Mouse (Mus musculus) left cerebral cortex, postnatal 10 days (tissue): ENCODE results near the gene Pusl1. TPM values are rescaled to one million over a fixed set of nuclear protein-coding genes. Genes with fewer than 3 reads are reported as not detected.
A peak's percentile ranks its signal among the peaks of the same experiment; 100 is the strongest.

Experiments used
- DNase-seq, 2 experiments: peaks; one replicate each; pipeline ENCODE4 v3.0.0; 2021 to 2022; ENCODE audit warnings: low spot score in 2 of 2, mixed read lengths in 1 of 2; ENCODE audit errors: extremely low spot score in 1 of 2
- intact Hi-C: fragments of 180-260 bp; cut with DNase I; formaldehyde crosslinking; loops from one replicate; pipeline ENCODE4 v1.15.1; 2025
- total RNA-seq, 2 experiments: library from RNA; stranded (reverse); gene quantifications; 2 replicates each; pipeline ENCODE4 v1.2.3; 2021

Pusl1 gene
- total RNA-seq, 2 experiments from 2014 or later, result 66.0 to 71.2 TPM

DNA sequence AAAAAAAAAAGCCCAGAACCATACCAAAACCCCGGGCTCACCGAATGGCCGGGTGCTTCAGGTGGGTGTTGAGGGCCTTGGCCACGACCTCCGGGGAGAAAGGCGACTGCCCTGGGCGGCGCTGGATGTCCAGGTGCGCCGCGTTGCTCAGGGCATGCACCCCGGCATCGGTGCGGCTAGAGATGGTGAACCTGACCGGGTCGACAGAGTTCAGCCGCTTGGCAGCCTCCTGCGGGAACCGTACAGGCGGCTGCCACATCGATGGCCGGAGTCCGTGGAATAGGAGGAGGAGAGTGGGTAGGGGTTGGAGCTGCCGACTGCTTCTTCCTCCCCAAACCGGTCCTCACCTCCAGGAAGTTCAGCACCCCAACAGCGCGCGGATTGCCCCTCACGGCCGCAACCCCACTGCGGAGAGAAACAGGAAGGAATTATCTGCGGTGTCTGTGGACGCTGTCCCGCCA is 540 bp downstream of the Pusl1 start:
- intact Hi-C loops, result no loop called here
- peak in 1 of 2 experiments; percentile 59 for DNase-seq

DNA sequence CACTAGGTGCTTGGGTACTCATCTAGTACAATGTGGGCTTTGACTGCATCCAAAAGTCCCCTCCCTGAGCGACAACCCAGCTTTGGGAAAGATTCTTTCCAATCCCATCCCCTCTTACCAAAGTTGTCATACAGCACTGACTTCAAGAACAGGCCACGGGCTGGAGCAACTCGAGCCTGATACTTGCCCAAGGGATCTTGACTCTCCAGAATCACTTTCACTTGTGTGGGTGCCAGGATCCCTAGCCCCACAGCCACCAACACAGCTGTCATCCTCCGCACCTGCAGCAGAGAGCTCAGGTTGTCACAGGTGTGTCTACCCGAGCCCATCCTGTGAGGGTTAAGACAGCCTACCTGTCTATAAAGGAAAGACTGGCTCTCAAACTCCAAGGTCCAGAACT is 2.3 kb downstream of the Pusl1 start:
- intact Hi-C loops, result no loop called here
- no peak for DNase-seq

DNA sequence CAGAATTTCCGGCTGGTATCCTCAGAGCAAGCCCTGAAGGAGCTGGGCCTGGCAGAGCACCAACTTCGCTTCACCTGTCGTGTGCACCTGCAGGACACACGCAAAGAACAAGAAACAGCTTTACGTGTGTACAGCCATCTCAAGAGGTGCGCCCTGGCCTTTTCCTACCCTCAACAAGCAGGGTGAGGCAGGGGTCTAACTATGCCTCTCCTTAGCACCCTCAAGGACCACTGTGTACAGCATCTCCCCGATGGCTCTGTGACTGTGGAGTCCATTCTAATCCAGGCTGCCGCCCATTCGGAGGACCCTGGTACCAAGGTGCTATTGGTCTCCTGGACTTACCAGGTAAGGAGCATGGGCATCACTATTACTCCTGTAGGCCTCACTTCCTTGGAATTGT is 3.4 kb downstream of the Pusl1 start:
- DNase-seq, result no peak
- intact Hi-C loops, result no loop called here

DNA sequence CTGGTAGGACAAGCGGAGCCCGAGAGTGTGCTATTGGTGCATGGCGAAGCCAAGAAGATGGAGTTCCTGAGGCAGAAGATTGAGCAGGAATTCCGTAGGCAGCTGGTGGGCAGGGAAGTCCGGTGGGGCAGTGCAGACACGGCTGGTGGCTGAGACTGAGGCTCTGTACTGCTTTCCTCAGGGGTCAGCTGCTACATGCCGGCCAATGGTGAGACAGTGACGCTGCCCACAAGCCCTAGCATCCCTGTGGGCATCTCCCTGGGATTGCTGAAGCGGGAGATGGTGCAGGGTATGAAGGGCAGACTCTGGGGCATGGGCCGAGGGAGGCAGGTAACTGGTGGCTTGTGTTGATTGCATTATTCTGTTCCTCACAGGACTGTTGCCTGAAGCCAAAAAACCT is 3.9 kb downstream of the Pusl1 start:
- DNase-seq, result no peak
- intact Hi-C loops, result no loop called here

DNA sequence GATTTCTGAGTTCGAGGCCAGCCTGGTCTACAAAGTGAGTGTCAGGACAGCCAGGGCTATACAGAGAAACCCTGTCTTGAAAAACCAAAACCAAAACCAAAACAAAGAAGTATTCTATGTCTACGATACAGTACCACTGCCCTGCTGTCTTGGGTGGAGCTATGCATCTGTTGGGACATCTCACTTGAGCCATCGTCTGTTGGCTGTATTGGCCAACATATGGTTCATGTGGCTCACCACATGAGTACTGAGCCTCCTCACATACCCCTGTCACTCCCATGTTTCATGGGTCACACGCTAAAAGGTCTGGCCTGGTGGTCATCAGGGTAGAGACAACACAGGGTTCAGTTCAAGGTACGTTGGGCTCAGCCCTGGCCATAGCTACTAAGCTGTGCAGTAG is 5.3 kb downstream of the Pusl1 start:
- DNase-seq, result no peak
- intact Hi-C loops, result no loop called here

DNA sequence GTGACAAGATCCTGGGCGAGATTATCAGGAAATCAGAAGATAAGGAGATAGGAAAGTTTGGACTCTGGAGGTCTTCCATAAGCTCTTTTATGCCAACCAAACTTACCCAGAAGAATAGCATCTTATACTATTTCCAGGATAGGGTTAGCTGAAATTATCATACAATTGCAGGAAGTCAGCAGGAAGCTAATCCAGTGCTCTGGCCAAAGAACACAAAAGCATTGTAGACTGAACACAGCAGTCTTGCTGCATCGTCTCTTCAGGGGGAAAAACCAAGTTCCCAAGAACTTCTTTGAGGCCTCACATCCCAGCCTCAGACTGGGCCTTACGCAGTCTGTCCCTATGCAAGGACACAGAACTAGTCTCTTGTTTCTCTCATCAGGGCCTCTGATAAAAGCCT is 8.0 kb downstream of the Pusl1 start:
- intact Hi-C loops, result no loop called here
- no peak for DNase-seq

DNA sequence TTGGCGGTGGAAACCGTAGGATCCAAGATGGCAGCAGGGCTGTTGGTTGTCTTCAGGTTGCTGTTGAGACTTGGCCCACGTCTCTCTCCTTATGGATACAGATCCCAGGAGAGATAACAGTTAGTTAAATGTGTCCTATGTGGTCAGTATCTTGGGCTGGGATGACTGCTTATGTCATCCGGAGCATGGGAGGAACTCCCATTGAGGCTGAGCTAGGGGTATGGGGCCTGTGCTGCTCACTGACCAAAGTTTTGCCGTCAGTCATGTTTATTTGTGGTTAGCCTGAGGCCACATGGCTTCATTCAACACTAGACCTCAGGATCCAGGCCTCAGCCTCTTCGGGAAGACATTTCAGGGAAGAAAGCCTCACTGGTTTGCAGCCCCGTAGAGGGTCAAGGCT is 20.2 kb downstream of the Pusl1 start:
- intact Hi-C loops, result no loop called here
- DNase-seq, result no peak

DNA sequence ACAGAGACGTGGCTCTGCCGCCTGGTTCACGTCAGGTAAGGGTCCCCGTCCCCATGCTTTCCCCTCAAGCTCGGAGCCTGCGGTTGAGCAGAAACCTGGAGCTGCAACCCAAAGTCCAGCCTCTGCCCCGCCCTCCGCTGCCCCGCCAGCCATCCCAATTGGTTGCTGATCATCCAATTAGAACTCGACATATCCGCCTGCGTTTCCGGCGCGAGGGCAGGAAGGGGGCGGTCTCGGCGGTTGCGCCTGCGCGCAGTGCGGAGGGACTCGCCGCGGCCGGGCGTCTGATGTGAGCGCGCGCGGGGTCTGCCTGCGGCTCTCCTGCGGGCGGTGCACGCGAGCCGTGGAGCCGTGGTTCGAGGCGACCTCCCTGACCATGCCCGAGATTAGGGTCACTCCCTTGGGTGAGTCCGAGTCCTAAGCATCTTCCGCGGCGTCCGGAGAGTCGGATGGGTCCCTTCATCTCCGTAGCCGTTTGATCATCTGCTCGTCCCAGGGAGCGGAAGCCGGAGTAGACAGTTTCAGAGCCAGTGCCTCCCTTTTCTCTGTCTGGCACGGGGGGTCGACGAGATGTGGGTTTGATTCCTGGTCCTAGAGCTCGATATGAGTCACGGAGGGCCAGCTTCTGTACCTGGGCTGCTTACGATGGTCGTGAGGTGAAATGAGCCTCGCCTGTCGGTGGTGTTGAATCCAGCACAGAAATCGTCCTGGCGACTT is 22.1 kb downstream of the Pusl1 start, which contains the start of the genes Cptp and Ints11:
Cptp (minus strand) TSS at position 124 of the 717 bp plus-strand sequence.
Ints11 (plus strand) TSS at position 230 of the 717 bp plus-strand sequence.
- DNase-seq, result peak; percentile 95 to 98
- intact Hi-C loops, result no loop called here

DNA sequence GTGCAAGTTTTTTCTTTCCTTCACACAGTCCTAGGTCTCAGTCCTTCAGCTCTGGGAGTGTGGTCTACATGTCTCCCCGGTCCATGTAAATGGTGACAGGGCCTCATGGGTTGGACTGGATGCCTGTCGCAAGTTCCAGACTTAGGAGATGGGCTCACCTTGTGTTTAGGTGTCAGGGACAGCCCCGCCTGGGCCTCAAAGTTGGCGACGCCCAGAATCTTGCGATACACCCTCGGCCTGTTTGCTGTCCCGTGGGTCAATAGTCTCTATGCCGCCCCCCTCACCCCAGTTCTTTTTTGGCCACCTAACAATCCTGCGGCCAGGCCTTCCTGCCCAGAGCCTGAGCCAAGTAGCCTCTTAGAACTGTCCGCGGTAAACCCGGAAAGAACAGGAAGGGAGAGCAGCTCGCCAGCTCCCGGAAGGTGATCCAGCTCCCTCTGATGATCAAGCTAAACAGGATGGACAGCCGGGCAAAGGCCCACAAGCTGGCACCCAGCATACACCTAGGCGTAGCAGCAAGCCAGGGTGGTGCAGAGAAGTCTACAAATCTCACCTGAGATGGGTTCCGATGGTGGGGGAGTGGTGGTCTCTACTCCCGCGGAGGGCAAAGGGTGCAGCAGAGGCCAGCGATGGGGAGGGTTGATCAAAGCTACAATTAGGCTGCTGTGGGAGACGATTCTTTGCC is 22.8 kb downstream of the Pusl1 start:
- no peak for DNase-seq
- intact Hi-C loops, result no loop called here

DNA sequence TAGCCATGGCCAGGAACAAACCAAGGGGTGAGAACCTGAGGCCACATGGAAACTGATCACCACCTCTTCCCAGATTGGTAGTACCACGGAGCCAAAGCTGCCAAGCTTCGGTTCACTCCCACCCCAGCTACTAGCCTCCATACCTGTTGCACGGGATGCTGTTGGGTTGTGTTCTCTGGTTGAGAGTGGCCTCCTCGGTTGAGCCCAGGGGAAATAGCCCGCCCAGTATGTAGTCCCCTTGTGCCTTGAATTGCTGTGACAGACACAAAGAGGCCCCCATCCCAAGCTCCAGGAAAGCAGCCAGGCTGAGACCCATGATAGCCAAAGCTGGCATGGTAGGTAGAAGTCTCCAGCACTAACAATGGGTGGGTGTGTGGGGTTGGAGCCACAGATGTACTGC is 28.6 kb downstream of the Pusl1 start, which contains the start of gene Tas1r3:
Tas1r3 (minus strand) TSS at position 362 of the 400 bp plus-strand sequence.
- DNase-seq, result no peak
- intact Hi-C loops, result no loop called here

DNA sequence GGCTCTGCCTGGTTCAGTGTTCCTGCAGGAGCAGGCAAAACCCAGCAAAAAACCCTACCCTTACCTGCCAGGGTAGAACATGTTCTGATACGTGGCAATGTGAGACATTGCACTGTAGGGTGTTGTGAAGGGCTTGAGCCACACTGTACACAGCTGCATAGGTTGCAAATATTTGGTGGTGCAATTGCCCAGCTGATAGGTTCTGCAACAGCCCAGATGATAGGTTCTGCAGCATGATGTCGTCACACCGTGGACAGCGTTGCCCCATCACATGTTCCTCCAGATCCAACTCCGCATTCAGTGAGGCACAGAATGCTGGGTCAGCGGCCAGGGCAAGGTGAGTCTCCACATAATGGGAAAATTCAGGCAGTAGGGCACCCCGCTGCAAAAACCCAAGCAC is 29.8 kb downstream of the Pusl1 start:
- DNase-seq, result no peak
- intact Hi-C loops, result no loop called here

DNA sequence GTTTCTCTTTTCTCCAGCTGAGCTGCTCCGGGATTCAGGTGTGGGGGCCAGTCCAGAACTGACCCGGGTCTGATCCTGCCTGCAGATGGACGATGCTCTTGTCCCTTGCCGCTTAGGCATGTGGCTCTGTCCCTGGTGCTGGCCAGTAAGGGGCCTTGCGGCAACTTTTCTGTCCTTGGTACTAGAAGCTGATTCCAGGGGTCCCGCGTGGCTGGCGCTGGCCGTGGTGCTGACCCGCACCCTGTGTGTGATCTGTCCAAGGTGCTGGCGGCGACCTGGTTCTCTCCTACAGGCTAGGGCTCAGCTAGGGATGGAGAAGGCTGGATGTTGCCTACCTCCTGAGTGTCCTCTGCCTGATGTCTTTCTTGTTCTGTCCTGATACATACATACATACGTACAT is 32.3 kb downstream of the Pusl1 start:
- DNase-seq, result peak in 1 of 2 experiments; percentile 67
- intact Hi-C loops, result no loop called here

DNA sequence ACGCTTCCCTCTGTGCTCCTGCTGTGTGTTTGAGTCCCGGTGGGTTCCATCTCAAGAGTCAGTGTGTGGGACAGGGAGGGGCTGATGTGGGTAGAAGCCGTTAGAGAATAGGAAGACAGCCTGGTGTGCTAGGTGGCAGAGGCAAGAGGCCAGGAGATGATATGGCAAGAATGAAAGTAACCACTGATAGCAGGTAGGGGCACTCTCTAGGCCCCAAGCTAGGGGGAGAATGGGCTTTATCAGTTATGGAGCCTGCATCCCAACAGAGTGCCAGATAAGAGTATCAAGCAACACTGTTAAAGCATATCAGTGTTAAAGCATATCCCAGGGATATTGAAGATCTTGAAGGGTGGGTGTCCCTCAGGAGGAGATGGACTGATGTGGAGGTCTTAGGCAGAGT is 34.7 kb downstream of the Pusl1 start:
- intact Hi-C loops, result no loop called here
- DNase-seq, result no peak

DNA sequence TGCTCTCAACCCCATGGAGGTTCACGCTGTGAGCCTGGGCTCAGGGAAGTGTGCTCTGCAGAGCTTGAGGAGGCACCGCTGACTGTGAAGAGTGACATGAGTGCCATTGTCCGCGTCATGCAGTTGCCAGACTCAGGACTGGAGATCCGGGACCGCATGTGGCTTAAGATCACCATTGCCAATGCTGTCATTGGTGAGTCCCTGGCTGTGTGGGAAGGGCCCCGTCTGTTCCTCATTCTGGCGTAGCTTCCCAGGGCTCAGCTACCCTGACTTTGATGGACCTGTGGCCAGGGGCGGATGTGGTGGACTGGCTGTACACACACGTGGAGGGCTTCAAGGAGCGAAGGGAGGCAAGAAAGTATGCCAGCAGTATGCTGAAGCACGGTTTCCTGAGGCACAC is 35.5 kb downstream of the Pusl1 start:
- no peak for DNase-seq
- intact Hi-C loops, result no loop called here

DNA sequence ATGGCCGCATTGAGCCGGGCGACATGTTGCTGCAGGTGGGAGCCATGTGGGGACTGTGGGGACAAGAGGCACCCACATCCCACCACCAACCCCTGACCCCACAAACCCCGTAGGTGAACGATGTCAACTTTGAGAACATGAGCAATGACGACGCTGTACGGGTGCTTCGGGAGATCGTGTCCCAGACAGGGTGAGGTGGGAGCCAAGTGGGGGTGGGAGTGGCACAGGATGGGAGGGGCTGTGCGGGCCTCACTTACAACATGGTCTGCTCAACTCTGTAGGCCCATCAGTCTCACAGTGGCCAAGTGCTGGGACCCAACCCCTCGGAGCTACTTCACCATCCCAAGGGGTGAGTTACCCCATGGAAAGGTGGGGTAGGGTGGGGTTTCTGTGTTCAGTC is 36.6 kb downstream of the Pusl1 start:
- intact Hi-C loops, result no loop called here

DNA sequence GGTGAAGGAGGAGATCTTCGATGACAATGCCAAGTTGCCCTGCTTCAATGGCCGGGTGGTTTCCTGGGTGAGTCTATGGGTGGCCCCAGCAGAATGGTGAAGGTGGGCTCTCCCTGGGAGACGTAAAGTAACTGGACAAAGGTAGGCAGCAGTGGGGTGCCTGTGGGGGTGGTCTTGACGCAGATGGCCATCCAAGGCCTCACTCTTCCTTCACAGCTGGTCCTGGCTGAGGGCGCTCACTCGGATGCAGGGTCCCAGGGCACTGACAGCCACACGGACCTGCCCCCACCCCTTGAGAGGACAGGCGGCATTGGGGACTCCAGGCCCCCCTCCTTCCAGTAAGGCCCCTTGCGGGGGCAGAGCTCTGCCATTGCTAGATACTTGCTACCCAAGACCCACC is 38.2 kb downstream of the Pusl1 start:
- intact Hi-C loops, result no loop called here

More for the DNA sequence above, 36.6 kb downstream of the Pusl1 start:
- DNase-seq, result no peak

DNA sequence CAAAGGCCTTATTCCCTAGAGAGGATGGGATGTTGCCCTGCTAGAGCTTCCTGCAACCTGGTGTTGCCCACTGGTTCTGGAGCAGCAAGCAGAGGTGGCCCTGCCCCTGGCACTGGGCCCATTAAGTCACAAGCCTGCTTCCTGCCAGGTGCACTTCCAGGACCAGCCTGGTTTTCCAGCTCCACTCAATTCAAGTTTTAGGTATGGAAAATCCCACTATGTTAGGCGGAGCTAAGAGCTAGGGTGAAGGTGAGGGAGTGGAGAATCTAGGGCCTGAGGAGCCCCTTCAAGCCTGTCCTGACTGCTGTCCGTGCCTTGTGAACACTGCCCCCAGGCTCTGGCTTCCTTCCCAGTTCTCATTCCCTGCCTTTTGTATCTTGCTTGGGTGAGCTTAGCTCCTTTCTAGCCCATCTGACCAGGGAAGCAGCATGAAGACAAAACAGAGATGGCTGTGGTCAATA is 39.6 kb downstream of the Pusl1 start:
- DNase-seq, result no peak
- intact Hi-C loops, result no loop called here

More for the DNA sequence above, 38.2 kb downstream of the Pusl1 start:
- no peak for DNase-seq

DNA sequence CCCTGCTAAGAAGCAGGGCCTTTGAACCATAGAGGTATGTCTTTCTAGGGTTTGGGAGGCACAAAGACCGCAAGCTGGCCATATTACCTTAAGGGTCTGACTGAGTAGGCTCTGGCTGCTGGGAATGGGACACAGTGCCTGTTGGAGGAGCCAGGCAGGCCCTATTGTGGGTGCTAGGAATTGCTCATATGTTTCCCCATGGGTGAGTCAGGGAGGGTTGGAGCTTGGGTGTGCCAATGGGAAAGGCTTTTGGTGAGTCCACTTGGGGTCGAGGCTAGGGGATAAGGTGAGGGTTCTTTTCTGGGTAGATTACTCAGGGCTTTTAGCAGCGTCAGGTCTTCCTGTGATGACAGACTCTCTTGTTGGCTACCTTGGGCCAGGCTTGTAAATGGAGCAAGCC is 40.2 kb downstream of the Pusl1 start:
- intact Hi-C loops, result no loop called here
- no peak for DNase-seq

DNA sequence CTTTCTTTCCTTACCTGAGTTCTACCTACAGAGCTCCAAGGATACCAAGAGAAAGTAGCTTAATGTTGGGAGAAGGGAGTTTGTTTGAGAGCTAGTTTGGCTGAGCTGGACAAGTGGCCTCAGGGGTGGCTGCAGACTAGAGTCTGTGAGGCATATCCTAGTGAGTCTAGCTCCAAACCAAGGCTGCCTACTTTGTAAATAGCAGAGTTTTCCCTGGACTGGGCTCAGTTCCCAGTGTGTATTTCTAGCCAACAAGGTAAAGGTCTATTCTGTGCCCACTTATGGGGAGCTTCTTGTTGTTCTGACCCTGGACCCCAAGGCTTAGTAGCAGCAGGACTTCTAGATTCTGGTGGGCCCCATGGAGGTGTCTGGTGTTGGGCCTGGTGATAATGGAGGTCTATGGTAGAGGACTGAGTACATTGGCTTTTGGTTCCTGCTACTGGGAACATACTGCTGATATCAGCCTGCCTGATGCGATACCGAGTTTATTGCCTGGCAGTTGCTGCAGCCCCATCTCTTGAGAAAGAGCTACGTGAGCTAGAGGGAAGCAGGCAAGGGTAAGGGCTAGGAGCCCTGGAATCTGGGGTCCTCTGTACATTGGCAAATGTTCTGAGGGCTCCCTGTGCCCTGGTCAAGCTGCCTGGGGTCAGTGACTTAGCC is 41.7 kb downstream of the Pusl1 start:
- intact Hi-C loops, result no loop called here
- DNase-seq, result no peak

DNA sequence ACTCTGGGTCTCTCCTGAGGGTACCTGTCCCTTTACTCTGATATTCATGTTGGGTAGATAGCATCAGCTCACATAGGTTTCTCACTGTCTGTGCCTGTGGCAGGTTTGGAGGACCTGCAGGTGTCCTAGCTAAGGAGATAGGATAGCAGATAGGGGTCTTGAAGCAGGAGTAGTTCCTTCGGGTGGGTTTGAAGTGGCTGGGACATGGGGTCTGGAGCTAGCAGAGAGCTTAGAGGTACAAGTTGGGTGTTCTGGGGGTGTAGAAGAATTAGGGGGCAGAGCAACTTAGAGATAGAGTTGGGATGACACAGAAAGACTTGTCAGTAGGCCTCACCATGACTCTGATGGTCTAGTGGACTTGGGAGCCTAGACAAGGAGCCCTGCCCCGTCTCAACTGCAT is 42.2 kb downstream of the Pusl1 start:
- intact Hi-C loops, result no loop called here
- DNase-seq, result no peak
